Mouse (Mus musculus): ENCODE data around the gene Vcpkmt.
"Not testable (repeated sequence)": the region's sequence is repeated elsewhere in the genome, so short reads cannot be mapped to it uniquely, and the experiment has no call there.

Gene Vcpkmt

GRCm38 (mm10) chr12:69582613-69583269 lies at the start of gene Vcpkmt:
TSS of gene Vcpkmt (minus strand) at chr12:69583028.
- DNase-seq (ENCODE audit: low spot score) = peak; percentile 90

GRCm38 (mm10) chr12:69618590-69618989 lies 35.8 kb upstream of the Vcpkmt start:
- peak; percentile 60 for DNase-seq (ENCODE audit: low spot score)

GRCm38 (mm10) chr12:69604367-69604766 lies 21.5 kb upstream of the Vcpkmt start:
- DNase-seq (ENCODE audit: low spot score) = no peak

GRCm38 (mm10) chr12:69597446-69597845 lies 14.6 kb upstream of the Vcpkmt start:
- DNase-seq (ENCODE audit: low spot score) = no peak

- no peak for DNase-seq (ENCODE audit: low spot score)
Observed at GRCm38 (mm10) chr12:69593130-69593529, 10.3 kb upstream of the Vcpkmt start.

- no peak for DNase-seq (ENCODE audit: low spot score)
Observed at GRCm38 (mm10) chr12:69583270-69583629, 422 bp upstream of the Vcpkmt start.

GRCm38 (mm10) chr12:69582216-69582612 lies 614 bp downstream of the Vcpkmt start:
- DNase-seq (ENCODE audit: low spot score) = no peak

- DNase-seq (ENCODE audit: low spot score) = no peak
Observed at GRCm38 (mm10) chr12:69579623-69580022, 3.2 kb downstream of the Vcpkmt start.

GRCm38 (mm10) chr12:69576120-69576627 lies 6.7 kb downstream of the Vcpkmt start:
- peak; percentile 36 for DNase-seq (ENCODE audit: low spot score)

GRCm38 (mm10) chr12:69573916-69574881 lies 8.6 kb downstream of the Vcpkmt start:
- DNase-seq (ENCODE audit: low spot score) = peak; percentile 56

- DNase-seq (ENCODE audit: low spot score) = no peak
Observed at GRCm38 (mm10) chr12:69573271-69573670, 9.6 kb downstream of the Vcpkmt start.

- no peak for DNase-seq (ENCODE audit: low spot score)
Observed at GRCm38 (mm10) chr12:69569926-69570325, 12.9 kb downstream of the Vcpkmt start.

- no peak for DNase-seq (ENCODE audit: low spot score)
Observed at GRCm38 (mm10) chr12:69568266-69568665, 14.6 kb downstream of the Vcpkmt start.

GRCm38 (mm10) chr12:69561006-69561405 lies 21.8 kb downstream of the Vcpkmt start:
- not testable (repeated sequence) for DNase-seq (ENCODE audit: low spot score)

GRCm38 (mm10) chr12:69556221-69556861 lies 26.5 kb downstream of the Vcpkmt start:
- no peak for DNase-seq (ENCODE audit: low spot score)

GRCm38 (mm10) chr12:69545456-69546178 lies 37.2 kb downstream of the Vcpkmt start:
- DNase-seq (ENCODE audit: low spot score) = no peak

- DNase-seq (ENCODE audit: low spot score) = no peak
Observed at GRCm38 (mm10) chr12:69544994-69545393, 37.8 kb downstream of the Vcpkmt start.

GRCm38 (mm10) chr12:69544562-69544961 lies 38.3 kb downstream of the Vcpkmt start:
- no peak for DNase-seq (ENCODE audit: low spot score)

GRCm38 (mm10) chr12:69542376-69542775 lies 40.5 kb downstream of the Vcpkmt start:
- DNase-seq (ENCODE audit: low spot score) = no peak

- no peak for DNase-seq (ENCODE audit: low spot score)
Observed at GRCm38 (mm10) chr12:69541663-69542062, 41.2 kb downstream of the Vcpkmt start.

- DNase-seq (ENCODE audit: low spot score) = no peak
Observed at GRCm38 (mm10) chr12:69539353-69539752, 43.5 kb downstream of the Vcpkmt start.

Measured in testis, postnatal 14 days (tissue).